Mouse (Mus musculus) CD4-positive, CD25-positive, alpha-beta regulatory T cell, adult 9 weeks (primary cell): Measurements from ENCODE around the gene Xpr1. TPM values are rescaled to one million over a fixed set of nuclear protein-coding genes. Genes with fewer than 3 reads are reported as not detected.

Source experiments
- polyA plus RNA-seq: library from polyadenylated mRNA; unstranded; fragments of 100-300 nt; shearing (Covaris generic); gene quantifications from one replicate; pipeline ENCODE4 v1.2.1, GENCODE M21; 2017

Xpr1 gene
- polyA plus RNA-seq = 35.3 TPM

GRCm38 (mm10) chr1:155416701-155417677 is at the start of gene Xpr1:
Xpr1 (minus strand) TSS chr1:155417415.

DNA sequence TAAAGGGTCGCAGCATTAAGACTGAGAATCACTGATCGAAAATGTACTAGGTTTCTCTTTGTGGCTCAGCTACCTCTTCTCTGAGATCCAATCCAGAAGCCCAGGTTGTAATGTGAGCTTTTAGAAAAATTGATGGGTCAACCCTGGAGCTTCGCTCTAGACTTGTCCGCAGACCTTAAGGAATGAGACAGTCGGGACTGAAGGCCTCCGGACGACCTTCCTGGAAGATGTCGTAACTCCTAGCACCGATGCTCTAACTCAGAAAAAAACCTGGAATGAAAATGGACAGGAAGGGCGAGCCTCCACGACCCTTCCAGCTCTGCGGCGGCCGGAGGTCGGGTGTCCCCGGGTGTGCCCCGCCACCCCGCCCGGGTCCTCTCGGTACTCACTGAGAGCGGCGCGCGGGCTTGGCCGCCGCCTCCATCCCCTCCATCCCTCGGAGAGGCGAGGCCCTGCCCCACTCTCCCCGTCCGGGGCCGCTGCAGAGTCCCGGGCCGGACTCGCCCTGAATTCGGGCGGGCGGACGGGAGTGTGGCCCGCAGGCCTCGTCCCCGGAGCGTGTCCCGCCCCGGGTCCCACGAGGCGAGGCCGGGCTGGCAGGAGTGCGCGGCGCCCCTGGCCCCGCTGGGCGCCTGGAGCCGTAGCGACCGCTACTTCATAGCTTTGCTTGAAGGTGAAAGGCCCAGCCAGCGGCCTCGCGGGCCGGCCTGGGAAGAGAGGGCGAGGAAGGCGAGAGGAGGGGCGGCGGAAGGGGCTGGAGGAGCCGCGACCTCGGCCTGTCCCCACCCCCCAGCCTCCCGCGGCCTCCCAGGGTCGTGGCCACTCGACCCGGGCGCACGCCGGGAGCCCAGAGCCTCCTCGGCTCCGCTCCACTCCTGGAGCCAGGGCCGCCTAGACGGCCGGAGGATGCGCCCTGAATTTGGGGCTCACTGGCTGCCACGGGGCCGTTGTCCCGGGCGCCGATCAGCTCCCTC is 173.1 kb downstream of the Xpr1 start, which contains the start of gene BC034090:
Gene BC034090 (minus strand): TSS at position 648 of the 974 bp plus-strand sequence.

Other genes with a start within 250 kb of the Xpr1 start
- gene BC034090, start 173.0 kb downstream of the Xpr1 start, polyA plus RNA-seq = 1.5 TPM
- gene Acbd6, start 140.7 kb upstream of the Xpr1 start, polyA plus RNA-seq = 13.2 TPM